Mouse (Mus musculus) olfactory bulb, adult 2 months (tissue): Measurements from ENCODE around the gene Zbtb8os. TPM values are rescaled to one million over a fixed set of nuclear protein-coding genes. Genes with fewer than 3 reads are reported as not detected.

Source experiments
- H3K27ac ChIP-seq: fragments of 200-500 bp; 2 replicates; pipeline ENCODE4 v1.5.1; 2012; ENCODE audit warnings: low read depth, low read length; ENCODE audit not compliant: insufficient read depth
- H3K4me1 ChIP-seq: fragments of 200-500 bp; 2 replicates; pipeline ENCODE4 v1.6.1; 2012; ENCODE audit warnings: low read length; ENCODE audit not compliant: control insufficient read depth, insufficient read depth
- H3K4me3 ChIP-seq: fragments of 200-500 bp; 2 replicates; pipeline ENCODE4 v1.5.1; 2012; ENCODE audit warnings: mild to moderate bottlenecking, low read depth, low read length, moderate library complexity; ENCODE audit not compliant: insufficient read depth
- CTCF ChIP-seq: fragments of 200-500 bp; IDR thresholded peaks from 2 replicates; pipeline ENCODE4 v1.5.1; 2012; ENCODE audit warnings: low read depth, mild to moderate bottlenecking, low read length, moderate library complexity; ENCODE audit not compliant: insufficient read depth
- POLR2A ChIP-seq: fragments of 200-500 bp; IDR thresholded peaks from 2 replicates; pipeline ENCODE4 v1.6.1; 2012; ENCODE audit warnings: mild to moderate bottlenecking, low read depth, low read length, moderate library complexity; ENCODE audit not compliant: insufficient read depth
- WGBS: fragments of 180-500 bp; shearing (Covaris S2); methylation state at CpG from one replicate; pipeline ENCODE4 v1.1.7; 2018; 5-methylcytosine and 5-hydroxymethylcytosine counted together
- polyA plus RNA-seq: library from polyadenylated mRNA; stranded (reverse); fragments of >200 nt; gene quantifications from 2 replicates; pipeline ENCODE4 v1.2.4, GENCODE M21; 2012; ENCODE audit warnings: low replicate concordance; ENCODE audit not compliant: missing spikeins, insufficient read depth, insufficient read length

Gene Zbtb8os
- polyA plus RNA-seq: not detected in 2 replicates

DNA sequence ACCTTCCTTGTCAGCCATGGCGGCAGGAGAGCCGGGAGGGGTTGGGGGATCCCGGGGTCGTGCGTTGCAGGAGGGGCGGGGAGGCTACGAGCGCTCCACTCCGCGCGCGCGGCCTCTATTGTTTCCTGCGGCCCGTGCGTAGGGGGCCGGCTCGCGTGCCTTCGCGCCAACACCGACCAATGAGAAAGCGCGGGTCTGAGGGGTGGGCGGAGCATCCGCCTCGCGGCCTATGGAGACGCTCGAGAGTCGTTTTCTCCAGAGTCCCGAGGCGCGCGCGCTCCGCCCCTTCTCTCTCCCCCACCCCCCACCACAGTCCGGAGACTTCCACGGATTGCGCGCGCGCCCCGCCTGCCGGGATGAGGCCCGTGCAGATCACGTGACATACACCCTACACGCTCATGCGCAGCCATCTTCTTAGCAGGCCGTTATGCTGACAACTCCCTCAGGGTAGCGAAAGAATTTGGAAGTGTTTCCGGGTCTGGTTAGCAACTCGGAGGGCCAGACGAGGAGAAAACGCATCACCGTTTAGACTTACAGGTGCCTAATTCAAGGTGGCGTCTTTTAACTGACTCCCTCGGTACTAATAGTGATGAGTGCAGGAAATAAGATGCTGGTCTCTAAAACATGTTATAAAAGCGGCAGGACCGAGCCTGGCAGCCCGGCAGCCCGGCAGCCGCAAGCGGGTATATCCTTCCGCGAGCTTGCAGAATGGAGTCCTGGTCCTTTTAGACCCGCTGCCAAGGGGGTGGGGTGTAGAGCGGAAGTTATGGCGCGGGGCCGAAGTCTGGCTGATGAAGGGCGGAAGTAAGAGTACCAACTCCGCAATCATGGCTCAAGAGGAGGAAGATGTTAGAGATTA lies at the start of gene Zbtb8os, which contains the start of gene Rbbp4:
Gene Zbtb8os, plus strand, starts transcription at position 480 of the 859 bp plus-strand sequence.
Gene Rbbp4, minus strand, starts transcription at position 155 of the 859 bp plus-strand sequence.
- no peak for TF ChIP-seq CTCF
- TF ChIP-seq POLR2A: peak; percentile 55; the same call in 1 of the 2 replicates
- under 1% methylated on average over 73 of the region's 73 CpGs for WGBS

DNA sequence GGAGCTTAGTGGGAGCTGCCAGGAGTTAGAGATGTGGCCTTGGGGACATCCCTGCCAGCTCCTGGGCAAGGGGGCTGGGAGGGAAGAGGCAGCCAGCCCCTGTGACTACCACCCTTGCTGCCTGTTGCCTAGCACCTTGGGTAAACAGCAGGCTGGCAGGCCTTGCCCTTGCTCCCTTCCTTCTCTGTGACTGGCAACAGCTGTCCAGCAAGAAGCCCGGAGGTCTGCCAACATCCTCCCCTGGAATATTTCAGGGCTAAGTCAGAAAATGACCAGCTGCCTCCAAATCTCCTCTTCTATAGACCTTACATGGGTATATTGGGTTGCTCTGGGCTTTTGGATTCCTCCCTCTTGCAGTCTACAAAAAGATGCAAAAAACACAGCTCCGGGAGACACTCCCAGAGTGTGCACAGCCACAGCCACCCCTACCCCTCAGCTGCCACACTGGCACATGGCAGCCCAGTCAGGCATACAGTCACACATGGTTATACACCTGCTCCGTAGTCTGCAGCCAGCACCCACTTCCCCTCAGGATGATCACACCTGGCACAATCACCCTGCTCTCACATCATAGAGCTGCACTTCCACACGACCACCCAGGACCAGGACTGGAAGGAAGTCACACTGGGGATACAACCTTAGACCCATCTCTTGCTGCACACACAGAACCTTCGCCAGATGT lies 49.4 kb upstream of the Zbtb8os start:
- 43% methylated on average over 5 of the region's 5 CpGs for WGBS

More for the DNA sequence above, at the start of gene Zbtb8os, which contains the start of gene Rbbp4:
- peaks cover 2% of the 10 kb centered on the region; the same call in 1 of the 2 replicates for H3K4me1 ChIP-seq
- H3K27ac ChIP-seq: peak within 1 kb of the TSS; percentile 99
- peak within 1 kb of the TSS; percentile 84 for H3K4me3 ChIP-seq

DNA sequence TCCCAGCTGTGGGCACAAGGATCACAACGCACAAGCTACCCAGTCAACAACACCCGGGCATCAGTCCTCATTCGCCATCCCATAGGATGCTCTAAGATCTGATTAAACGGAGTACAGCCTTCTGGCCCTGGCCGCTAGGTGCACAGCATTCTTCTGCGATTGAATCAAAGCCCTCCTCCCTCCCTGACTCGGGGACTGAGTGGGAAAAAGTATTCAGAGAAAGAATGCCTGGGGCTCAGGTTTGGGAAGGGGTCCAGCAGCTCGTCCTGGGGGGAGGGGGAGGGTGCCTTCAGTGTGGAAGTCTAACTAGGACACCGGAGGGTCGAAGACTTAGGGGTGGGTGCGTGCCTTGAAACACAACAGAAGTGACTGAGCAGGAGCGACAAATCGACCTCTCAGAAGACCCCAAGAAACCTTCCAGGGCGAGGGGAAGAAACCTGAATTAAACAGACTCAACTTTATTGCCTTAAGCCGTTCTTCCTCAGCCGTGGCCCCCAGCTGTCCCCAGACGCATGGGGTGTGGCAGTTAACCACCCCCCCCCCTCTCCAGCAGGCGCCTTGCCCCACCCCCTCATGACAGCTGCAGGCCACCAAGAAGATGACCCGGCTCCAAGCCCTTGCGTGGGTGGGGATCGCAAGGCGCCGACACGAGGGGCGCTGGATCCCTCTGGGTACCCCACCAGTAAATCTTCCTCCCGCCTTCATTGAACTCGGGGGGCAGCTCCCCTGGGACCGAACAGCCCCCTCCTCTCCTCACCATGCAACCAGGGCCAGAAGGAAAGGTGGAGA lies 48.6 kb upstream of the Zbtb8os start:
- 3% methylated on average over 28 of the region's 28 CpGs for WGBS
- TF ChIP-seq CTCF (no peak), POLR2A (no peak)

More for the DNA sequence above, 49.4 kb upstream of the Zbtb8os start:
- no peak overlapping the region for H3K4me3 ChIP-seq
- H3K4me1 ChIP-seq: peaks cover 15% of the 10 kb centered on the region; the same call in 1 of the 2 replicates
- TF ChIP-seq CTCF (no peak), POLR2A (no peak)
- no peak overlapping the region for H3K27ac ChIP-seq

DNA sequence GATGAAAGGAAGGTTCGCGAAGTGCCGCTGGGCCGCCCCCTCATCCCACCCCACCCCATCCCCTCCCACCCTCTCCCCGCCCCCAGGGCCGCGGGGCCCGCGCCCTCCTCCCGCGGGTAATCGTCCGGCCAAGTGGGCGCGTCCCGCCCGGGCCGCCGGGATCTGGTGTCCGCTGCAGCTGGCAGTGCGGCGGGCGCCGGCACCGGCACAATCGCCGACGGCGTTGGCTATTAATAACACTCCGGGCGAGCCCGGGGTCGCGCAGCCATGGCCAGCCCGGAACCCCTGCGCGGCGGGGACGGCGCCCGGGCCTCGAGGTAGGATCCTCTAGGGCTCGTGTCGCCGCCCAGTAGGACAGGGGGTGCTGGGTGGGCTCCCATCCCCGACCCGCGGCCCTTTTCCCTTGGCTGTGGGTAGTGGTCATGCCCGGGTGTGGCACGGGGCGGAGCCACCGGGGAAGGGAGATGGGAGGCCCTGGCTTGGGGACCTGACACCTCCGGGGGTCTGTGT lies 48.0 kb upstream of the Zbtb8os start, which contains the start of gene Sync:
Gene Sync, plus strand, starts transcription at position 146 of the 510 bp plus-strand sequence.
- 4% methylated on average over 53 of the region's 53 CpGs for WGBS
- Histone ChIP-seq H3K4me1 (peaks cover 15% of the 10 kb centered on the region; the same call in 1 of the 2 replicates), H3K4me3 (peak within 1 kb of the TSS; percentile 35), H3K27ac (no peak within 1 kb of the TSS)
- no peak for TF ChIP-seq CTCF
- no peak for TF ChIP-seq POLR2A

More for the DNA sequence above, 48.6 kb upstream of the Zbtb8os start:
- Histone ChIP-seq H3K4me1 (peaks cover 15% of the 10 kb centered on the region; the same call in 1 of the 2 replicates), H3K4me3 (peak overlapping the region; percentile 24), H3K27ac (no peak overlapping the region)

DNA sequence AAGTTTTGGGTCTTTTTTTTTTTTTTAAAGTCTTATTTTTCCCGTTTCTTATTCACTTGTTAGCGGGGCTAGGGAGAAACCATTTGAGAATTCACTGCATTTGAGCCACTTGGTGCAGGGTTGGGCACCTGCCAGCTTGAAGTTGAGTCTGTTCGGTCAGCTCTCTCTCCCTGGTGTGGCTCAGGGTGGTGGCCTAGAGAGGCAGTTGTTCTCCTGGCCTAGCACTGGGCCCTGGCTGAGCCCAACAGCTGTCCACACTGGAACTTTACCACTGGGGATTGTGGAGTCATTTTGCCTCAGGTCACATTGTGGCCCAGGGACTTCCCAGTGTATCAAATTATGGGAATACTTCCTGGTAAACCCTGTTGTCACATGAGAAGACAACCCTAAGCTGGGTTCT lies 47.4 kb upstream of the Zbtb8os start:
- no peak overlapping the region for H3K27ac ChIP-seq
- TF ChIP-seq CTCF: no peak
- TF ChIP-seq POLR2A: no peak
- WGBS: 55% methylated on average over 3 of the region's 3 CpGs
- H3K4me1 ChIP-seq: peaks cover 15% of the 10 kb centered on the region; the same call in 1 of the 2 replicates
- no peak overlapping the region for H3K4me3 ChIP-seq

DNA sequence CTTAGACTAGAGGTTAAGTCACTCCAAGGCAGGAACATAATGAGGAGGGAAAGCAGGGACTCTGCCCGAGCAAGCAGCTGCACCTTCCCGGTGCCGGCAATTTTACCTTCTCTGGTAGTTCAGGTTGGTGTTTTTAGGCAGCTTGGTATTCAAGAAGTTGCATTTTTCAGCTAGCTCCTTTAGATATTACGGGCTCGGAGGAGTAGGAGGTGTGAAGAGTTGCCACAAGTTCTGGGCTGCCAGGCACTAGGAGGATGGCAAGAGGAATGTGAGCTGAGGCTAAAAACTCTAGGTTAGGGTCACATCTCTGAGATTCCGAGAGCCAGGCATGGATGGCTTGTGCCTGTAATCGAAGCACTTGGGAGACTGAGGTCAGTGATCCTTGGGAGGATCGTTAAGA lies 45.8 kb upstream of the Zbtb8os start:
- peaks cover 15% of the 10 kb centered on the region; the same call in 1 of the 2 replicates for H3K4me1 ChIP-seq
- WGBS: 91% methylated on average over 8 of the region's 8 CpGs
- no peak overlapping the region for H3K4me3 ChIP-seq
- no peak overlapping the region for H3K27ac ChIP-seq
- TF ChIP-seq CTCF (no peak), POLR2A (no peak)

DNA sequence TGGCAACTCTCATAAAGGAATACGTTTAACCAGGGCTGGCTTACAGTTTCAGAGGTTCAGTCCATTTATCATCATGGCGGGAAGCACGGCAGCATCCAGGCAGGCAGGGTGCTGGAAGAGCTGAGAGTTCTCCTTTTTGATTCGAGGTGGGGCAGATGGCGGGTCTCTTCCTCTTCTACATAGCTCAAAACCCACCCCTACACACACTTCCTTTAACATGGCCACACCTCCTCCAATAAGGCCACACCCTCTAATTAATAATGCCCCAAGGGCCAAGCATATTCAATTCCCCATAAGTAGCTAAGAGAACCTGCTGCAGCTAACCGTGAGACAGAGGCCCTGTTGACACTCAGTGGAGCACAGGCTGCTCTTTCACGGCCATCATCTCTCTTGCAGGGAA lies 42.7 kb upstream of the Zbtb8os start:
- Histone ChIP-seq H3K4me1 (no peaks in the 10 kb centered on the region), H3K4me3 (no peak overlapping the region), H3K27ac (no peak overlapping the region)
- 84% methylated on average over 7 of the region's 7 CpGs for WGBS
- no peak for TF ChIP-seq CTCF
- no peak for TF ChIP-seq POLR2A

DNA sequence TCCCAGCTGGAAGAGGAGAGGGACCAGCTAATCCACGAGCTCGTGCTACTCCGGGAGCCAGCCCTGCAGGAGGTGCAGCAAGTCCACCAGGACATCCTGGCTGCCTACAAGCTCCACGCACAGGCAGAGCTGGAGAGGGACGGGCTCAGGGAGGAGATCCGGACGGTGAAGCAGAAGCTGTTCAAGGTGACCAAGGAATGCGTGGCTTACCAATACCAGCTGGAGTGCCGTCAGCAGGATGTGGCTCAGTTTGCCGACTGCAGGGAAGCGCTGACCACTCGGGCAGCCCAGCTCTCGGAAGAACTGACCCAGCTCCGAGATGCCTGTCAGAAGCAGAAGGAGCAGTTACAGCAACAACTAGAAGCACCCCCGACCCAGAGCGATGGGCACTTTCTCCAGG lies 41.8 kb upstream of the Zbtb8os start:
- WGBS: 56% methylated on average over 16 of the region's 16 CpGs
- TF ChIP-seq POLR2A: no peak
- TF ChIP-seq CTCF: no peak
- Histone ChIP-seq H3K27ac (no peak overlapping the region), H3K4me1 (no peaks in the 10 kb centered on the region), H3K4me3 (no peak overlapping the region)
